Mouse (Mus musculus): ENCODE measurements around the gene Tbl1xr1.

The Tbl1xr1 gene

GRCm38 (mm10) chr3:22204186-22204585 is 127.7 kb downstream of the Tbl1xr1 start:
- DNase-seq (ENCODE audit: low read depth): peak; percentile 18

- no peak for DNase-seq (ENCODE audit: low read depth)
Measured at GRCm38 (mm10) chr3:22221557-22221956, 145.1 kb downstream of the Tbl1xr1 start.

- no peak for DNase-seq (ENCODE audit: low read depth)
Measured at GRCm38 (mm10) chr3:22222351-22222750, 145.9 kb downstream of the Tbl1xr1 start.

- no peak for DNase-seq (ENCODE audit: low read depth)
Measured at GRCm38 (mm10) chr3:22223023-22223422, 146.6 kb downstream of the Tbl1xr1 start.

- DNase-seq (ENCODE audit: low read depth): no peak
Measured at GRCm38 (mm10) chr3:22228052-22228451, 151.6 kb downstream of the Tbl1xr1 start.

GRCm38 (mm10) chr3:22230635-22231034 is 154.2 kb downstream of the Tbl1xr1 start:
- no peak for DNase-seq (ENCODE audit: low read depth)

GRCm38 (mm10) chr3:22238106-22238900 is 161.9 kb downstream of the Tbl1xr1 start:
- DNase-seq (ENCODE audit: low read depth): no peak

All from induced T-regulatory cell, adult 2 months (primary cell).